ENCODE assay signal across 22 mouse cellular contexts in genomic region chr4:141526936-141527650, GRCm38 (mm10).
"Had no signal": no experiment of that assay in that cellular context is flagged by ENCODE, and none has a peak within 500 bp of the region (broad histone marks: within the 10 kb centered on the region; RNA-seq: fewer than 3 reads in every experiment).

No protein-coding gene starts in this region.

- H3K9me3 ChIP-seq: megakaryocyte, embryonic 14.5 days; midbrain, embryonic 13.5 days; neural tube, embryonic 13.5 days; stomach, embryonic 15.5 days had no signal

- H3K27me3 ChIP-seq: megakaryocyte, embryonic 14.5 days; midbrain, embryonic 13.5 days; neural tube, embryonic 13.5 days; stomach, embryonic 15.5 days had no signal

- H3K27ac ChIP-seq: kidney, postnatal 0 days; left cerebral cortex, adult 2 months; liver, embryonic 14.5 days; midbrain, embryonic 10.5 days; midbrain, embryonic 13.5 days; neural tube, embryonic 13.5 days; stomach, embryonic 15.5 days had no signal

- DNase-seq: kidney, adult 8-10 months; kidney, postnatal 25 days; layer of hippocampus, postnatal 36 days; lung, embryonic 14.5 days; retina, postnatal 1 day; right cerebral cortex, postnatal 25 days; spleen, adult 18-20 months; thymus, adult 2 months; thymus, postnatal 14 days; thymus, postnatal 4 days had no signal

- H3K4me3 ChIP-seq: left cerebral cortex, adult 2 months; megakaryocyte, embryonic 14.5 days; midbrain, embryonic 10.5 days; midbrain, embryonic 13.5 days; myocyte; neural tube, embryonic 13.5 days; stomach, embryonic 15.5 days had no signal

- H3K4me2 ChIP-seq: liver, embryonic 11.5 days; lung, embryonic 14.5 days; midbrain, embryonic 13.5 days; neural tube, embryonic 13.5 days; stomach, embryonic 15.5 days had no signal

- H3K9ac ChIP-seq: liver, embryonic 14.5 days; lung, embryonic 14.5 days; midbrain, embryonic 13.5 days; neural tube, embryonic 13.5 days; stomach, embryonic 15.5 days had no signal

- ATAC-seq: intestine, postnatal 0 days; midbrain, embryonic 13.5 days; midbrain, embryonic 16.5 days had no signal
